Mouse (Mus musculus): Measurements from ENCODE around the gene Adamts17. TPM values are rescaled to one million over a fixed set of nuclear protein-coding genes. Genes with fewer than 3 reads are reported as not detected.

Gene Adamts17
- polyA plus RNA-seq (2011; ENCODE audit: insufficient read depth, insufficient read length, low replicate concordance, missing spikeins), result 0.56 and 2.3 TPM in 2 replicates

DNA sequence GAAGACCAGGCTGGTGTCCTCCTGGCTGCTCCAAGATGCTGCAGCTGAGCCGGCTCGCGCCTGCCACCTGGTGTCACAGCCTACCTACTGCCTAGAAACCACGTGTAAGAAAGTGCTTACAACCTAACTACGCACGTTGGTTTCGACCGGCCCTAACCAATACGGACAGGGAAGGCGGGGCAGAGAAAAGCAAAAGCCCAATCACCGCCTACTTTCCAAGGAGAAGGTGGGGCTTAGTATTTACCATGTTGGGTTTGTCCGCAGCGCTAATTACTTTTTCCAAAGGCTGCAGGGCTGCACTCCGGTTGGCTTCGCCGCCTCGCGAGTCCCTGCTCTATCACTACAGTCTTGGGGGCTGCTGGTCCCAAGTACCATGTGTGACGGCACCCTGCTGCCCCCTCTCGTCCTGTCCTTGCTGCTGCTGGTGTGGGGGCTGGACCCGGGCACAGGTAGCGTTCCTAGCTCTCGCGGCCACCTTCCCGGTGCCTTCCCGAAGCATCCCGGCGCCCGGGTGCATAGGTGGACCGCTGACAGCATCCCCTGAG, at the start of gene Adamts17:
Gene Adamts17 (plus strand): TSS at position 273 of the 545 bp plus-strand sequence.
- H3K4me1 ChIP-seq (ENCODE audit: control insufficient read depth, insufficient read depth, low read length), result no peaks in the 10 kb centered on the region
- H3K4me3 ChIP-seq (replicated peaks; ENCODE audit: control insufficient read depth, low read depth, low read length), result peak within 1 kb of the TSS; percentile 57
- WGBS, result under 1% methylated on average over 30 of the region's 30 CpGs
- no peak for TF ChIP-seq POLR2A (IDR thresholded peaks at IDR 0.05; ENCODE audit: borderline replicate concordance, control insufficient read depth, low read depth, low read length)
- peak; percentile 88 for TF ChIP-seq CTCF (IDR thresholded peaks at IDR 0.05; ENCODE audit: control insufficient read depth, insufficient read depth, low read length)
- H3K27ac ChIP-seq (ENCODE audit: control insufficient read depth, insufficient read depth, low read depth, low read length, poor library complexity), result no peak within 1 kb of the TSS; the same call in 1 of the 2 replicates

DNA sequence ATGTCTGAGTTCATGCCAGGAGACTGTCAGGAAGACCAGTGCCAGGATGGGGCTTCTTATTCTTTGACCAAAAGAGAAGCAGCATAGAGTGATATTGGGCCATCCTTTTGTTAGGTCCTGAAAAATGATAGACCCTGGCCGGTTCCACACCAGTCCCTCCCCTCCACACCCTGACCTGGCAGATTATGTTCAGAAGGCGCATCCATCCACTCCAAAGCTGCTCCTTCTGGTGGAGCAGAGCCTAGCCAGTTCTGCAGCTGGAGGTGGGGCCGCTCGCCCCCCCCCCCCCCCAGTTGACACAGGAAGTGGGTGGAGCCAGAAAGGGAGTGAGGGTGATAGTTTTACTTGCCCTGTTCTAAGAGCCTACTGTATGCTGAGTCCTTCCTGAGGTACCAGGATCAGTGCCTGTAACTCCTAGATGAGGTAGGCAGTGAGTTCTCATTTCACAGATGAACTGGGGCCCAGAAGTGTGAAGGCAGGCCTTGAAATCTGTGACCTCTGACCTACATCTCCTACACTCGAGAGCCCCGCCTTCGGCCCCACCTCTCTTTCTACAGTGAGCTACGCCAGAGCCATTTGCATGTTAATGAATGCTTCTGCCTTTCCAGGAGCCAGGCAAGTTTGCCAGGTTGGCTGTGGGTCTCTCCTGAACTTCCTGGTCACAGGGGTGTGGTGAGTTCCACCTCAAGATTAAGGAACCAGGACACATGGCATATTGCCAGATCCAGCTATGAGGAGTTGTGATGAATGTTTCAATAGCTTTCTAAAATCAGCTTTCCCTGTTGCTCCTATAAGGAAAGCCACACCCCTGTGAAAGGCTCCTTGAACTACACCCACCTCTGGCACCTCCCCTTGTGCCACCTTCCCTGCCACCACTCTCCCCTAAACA, 49.4 kb upstream of the Adamts17 start:
- Histone ChIP-seq H3K27ac (ENCODE audit: control insufficient read depth, insufficient read depth, low read depth, low read length, poor library complexity) (no peak overlapping the region), H3K4me3 (replicated peaks; ENCODE audit: control insufficient read depth, low read depth, low read length) (no peak overlapping the region), H3K4me1 (ENCODE audit: control insufficient read depth, insufficient read depth, low read length) (no peaks in the 10 kb centered on the region)
- WGBS, result 61% methylated on average over 8 of the region's 8 CpGs
- TF ChIP-seq POLR2A (IDR thresholded peaks at IDR 0.05; ENCODE audit: borderline replicate concordance, control insufficient read depth, low read depth, low read length) (no peak), CTCF (IDR thresholded peaks at IDR 0.05; ENCODE audit: control insufficient read depth, insufficient read depth, low read length) (no peak)

DNA sequence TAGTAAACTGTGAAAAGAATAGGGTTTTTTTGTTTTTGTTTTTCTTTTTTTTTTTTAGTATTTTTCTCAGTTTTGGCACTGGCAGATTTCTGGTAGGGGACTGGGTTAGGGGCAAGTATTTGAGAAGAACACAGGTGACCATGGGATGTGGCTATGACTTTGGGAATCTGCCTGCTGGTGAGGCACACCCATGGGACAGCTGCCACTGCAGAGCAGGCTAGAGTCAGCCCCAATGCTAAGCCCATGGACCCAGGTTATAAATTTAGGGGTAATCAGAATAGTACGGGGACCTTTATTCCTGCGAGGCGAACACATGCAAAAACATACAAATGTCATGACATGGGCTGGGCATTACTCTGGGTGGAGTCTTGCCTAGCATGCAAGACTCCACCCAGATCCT, 48.5 kb upstream of the Adamts17 start:
- WGBS, result 87% methylated on average over 3 of the region's 3 CpGs
- H3K4me1 ChIP-seq (ENCODE audit: control insufficient read depth, insufficient read depth, low read length), result no peaks in the 10 kb centered on the region
- H3K4me3 ChIP-seq (replicated peaks; ENCODE audit: control insufficient read depth, low read depth, low read length), result no peak overlapping the region
- TF ChIP-seq POLR2A (IDR thresholded peaks at IDR 0.05; ENCODE audit: borderline replicate concordance, control insufficient read depth, low read depth, low read length), result no peak
- no peak for TF ChIP-seq CTCF (IDR thresholded peaks at IDR 0.05; ENCODE audit: control insufficient read depth, insufficient read depth, low read length)
- no peak overlapping the region for H3K27ac ChIP-seq (ENCODE audit: control insufficient read depth, insufficient read depth, low read depth, low read length, poor library complexity)

DNA sequence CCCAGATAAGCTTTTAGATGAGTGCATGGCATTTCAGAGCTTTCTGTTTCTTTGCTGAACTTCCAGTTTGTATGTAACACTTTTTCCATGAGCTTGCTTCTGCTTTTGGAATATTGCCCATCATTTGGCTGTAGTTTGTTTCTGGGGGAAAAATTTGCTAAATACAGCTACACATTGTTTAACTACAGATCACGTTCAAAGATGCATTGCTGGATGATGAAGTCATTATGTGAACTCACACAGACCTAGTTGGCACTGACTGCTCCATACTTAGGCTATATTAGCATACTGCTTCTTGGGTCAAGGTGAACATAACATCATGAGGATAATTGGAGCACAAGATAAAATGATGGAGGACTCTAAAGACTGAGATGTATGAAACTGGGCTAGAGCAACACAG, 42.6 kb upstream of the Adamts17 start:
- 63% methylated on average over 1 of the region's 1 CpGs for WGBS

DNA sequence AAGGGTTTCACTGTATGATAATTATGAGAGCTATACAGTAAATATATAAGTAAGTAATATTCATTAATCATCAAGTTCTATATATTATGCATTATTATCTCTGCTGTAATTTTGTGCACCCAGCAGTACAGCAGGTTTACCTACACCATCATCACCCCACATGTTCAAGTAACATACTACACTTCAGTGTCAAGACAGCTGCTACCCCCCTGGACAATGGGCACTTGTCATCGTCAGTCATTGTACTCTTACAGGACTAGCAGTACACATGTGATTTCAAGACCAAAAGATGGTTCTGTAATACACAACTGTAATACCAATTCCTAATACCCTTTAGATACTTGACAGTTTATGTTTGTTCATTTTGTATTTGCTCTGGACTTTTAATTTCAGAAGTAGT, 42.2 kb upstream of the Adamts17 start:
- WGBS, result 80% methylated on average over 1 of the region's 1 CpGs
- Histone ChIP-seq H3K4me1 (ENCODE audit: control insufficient read depth, insufficient read depth, low read length) (no peaks in the 10 kb centered on the region), H3K27ac (ENCODE audit: control insufficient read depth, insufficient read depth, low read depth, low read length, poor library complexity) (no peak overlapping the region), H3K4me3 (replicated peaks; ENCODE audit: control insufficient read depth, low read depth, low read length) (no peak overlapping the region)
- no peak for TF ChIP-seq POLR2A (IDR thresholded peaks at IDR 0.05; ENCODE audit: borderline replicate concordance, control insufficient read depth, low read depth, low read length)
- TF ChIP-seq CTCF (IDR thresholded peaks at IDR 0.05; ENCODE audit: control insufficient read depth, insufficient read depth, low read length), result no peak

More for the DNA sequence above, 42.6 kb upstream of the Adamts17 start:
- H3K27ac ChIP-seq (ENCODE audit: control insufficient read depth, insufficient read depth, low read depth, low read length, poor library complexity), result no peak overlapping the region
- no peak overlapping the region for H3K4me3 ChIP-seq (replicated peaks; ENCODE audit: control insufficient read depth, low read depth, low read length)
- H3K4me1 ChIP-seq (ENCODE audit: control insufficient read depth, insufficient read depth, low read length), result no peaks in the 10 kb centered on the region
- TF ChIP-seq POLR2A (IDR thresholded peaks at IDR 0.05; ENCODE audit: borderline replicate concordance, control insufficient read depth, low read depth, low read length), result no peak
- no peak for TF ChIP-seq CTCF (IDR thresholded peaks at IDR 0.05; ENCODE audit: control insufficient read depth, insufficient read depth, low read length)

DNA sequence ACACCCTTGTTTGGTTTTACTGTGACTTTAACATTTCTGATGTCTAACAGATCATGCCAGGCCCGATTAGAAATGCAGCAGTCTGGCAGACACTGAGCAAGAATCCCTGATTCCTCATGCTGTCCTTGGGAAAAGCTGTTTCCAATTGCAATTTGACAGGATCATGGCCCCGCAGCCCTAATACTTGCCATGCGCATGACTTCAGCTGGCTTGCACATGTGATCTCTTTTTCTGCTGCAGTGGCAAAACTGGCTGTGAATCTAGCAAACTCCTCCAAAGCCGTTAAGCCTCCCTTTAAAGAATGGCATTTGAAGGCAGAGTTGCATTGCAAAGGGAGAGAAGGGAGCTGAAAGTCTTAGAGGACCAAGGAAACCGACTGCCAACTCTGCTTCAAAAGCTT, 40.7 kb upstream of the Adamts17 start:
- Histone ChIP-seq H3K27ac (ENCODE audit: control insufficient read depth, insufficient read depth, low read depth, low read length, poor library complexity) (no peak overlapping the region), H3K4me1 (ENCODE audit: control insufficient read depth, insufficient read depth, low read length) (no peaks in the 10 kb centered on the region), H3K4me3 (replicated peaks; ENCODE audit: control insufficient read depth, low read depth, low read length) (no peak overlapping the region)
- no peak for TF ChIP-seq POLR2A (IDR thresholded peaks at IDR 0.05; ENCODE audit: borderline replicate concordance, control insufficient read depth, low read depth, low read length)
- TF ChIP-seq CTCF (IDR thresholded peaks at IDR 0.05; ENCODE audit: control insufficient read depth, insufficient read depth, low read length), result no peak
- 75% methylated on average over 5 of the region's 5 CpGs for WGBS

DNA sequence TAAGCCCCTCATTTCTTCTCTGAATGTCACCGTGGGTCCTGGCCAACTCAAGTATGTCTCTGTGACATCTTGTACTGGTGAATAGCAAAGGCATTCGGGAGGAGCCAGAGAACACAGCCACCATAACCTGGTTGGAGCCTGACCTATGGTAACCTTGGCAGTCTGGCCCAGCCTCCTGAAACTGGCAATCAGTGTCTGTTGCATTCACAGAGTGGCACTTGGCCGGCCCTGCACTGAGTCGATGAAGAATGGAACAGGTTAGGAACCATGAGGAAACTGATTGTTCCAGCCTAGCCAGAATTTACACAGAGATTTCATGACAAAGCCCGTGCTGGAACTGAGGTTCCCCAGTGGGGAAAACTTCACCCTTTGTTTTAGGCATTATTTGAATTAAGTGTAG, 38.8 kb upstream of the Adamts17 start:
- Histone ChIP-seq H3K4me1 (ENCODE audit: control insufficient read depth, insufficient read depth, low read length) (no peaks in the 10 kb centered on the region), H3K27ac (ENCODE audit: control insufficient read depth, insufficient read depth, low read depth, low read length, poor library complexity) (no peak overlapping the region), H3K4me3 (replicated peaks; ENCODE audit: control insufficient read depth, low read depth, low read length) (no peak overlapping the region)
- TF ChIP-seq CTCF (IDR thresholded peaks at IDR 0.05; ENCODE audit: control insufficient read depth, insufficient read depth, low read length) (no peak), POLR2A (IDR thresholded peaks at IDR 0.05; ENCODE audit: borderline replicate concordance, control insufficient read depth, low read depth, low read length) (no peak)
- WGBS, result 72% methylated on average over 5 of the region's 5 CpGs

DNA sequence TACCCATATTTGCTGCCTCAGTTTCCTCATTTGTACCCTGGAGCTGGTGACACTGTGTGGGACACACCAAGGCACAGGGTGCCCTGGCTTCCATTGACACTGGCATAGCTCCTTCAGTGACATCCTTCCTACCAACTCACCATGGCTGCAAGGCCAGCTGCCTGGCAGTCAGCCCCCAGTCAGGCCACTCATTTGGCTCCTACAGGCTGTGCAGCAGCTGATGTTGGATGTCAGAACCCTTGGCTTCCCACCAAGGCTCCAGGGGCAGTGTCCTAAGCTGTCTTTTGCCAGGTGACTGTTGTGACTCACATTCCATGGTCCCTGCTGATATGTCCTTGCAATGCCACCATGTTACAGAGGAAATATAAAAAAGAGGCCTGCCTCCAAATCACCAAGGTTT, 37.8 kb upstream of the Adamts17 start:
- H3K4me3 ChIP-seq (replicated peaks; ENCODE audit: control insufficient read depth, low read depth, low read length), result no peak overlapping the region
- no peak overlapping the region for H3K27ac ChIP-seq (ENCODE audit: control insufficient read depth, insufficient read depth, low read depth, low read length, poor library complexity)
- no peaks in the 10 kb centered on the region for H3K4me1 ChIP-seq (ENCODE audit: control insufficient read depth, insufficient read depth, low read length)
- no peak for TF ChIP-seq POLR2A (IDR thresholded peaks at IDR 0.05; ENCODE audit: borderline replicate concordance, control insufficient read depth, low read depth, low read length)
- TF ChIP-seq CTCF (IDR thresholded peaks at IDR 0.05; ENCODE audit: control insufficient read depth, insufficient read depth, low read length), result no peak

Measured in bone marrow, adult 2 months (tissue).